8 mouse cellular contexts compared by ENCODE assay signal in the genomic region with DNA sequence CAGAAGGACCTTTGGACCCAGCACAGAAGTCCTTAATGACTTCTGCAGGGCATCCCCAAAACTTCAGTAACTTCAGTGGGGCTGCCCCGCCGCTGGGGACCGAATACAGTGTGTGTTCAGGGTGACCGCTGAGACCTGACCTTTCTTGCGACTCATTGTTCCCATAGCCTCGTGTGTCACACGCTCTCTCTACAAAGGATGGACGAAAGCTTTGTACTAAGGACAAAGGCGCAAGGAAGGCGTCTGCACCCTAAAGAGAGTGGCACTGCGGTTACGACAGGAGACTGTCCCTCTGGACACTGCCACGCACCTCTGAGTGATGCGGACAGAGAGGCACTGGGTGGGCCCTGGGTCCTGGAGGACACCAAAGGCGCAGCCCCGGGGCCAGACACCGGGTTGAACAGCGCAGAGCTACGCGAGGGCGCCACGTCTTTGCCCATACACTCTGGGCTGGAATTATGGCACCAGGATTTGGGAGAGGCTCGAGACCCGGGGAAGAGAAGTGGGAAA. TPM values are rescaled to one million over a fixed set of nuclear protein-coding genes. Genes with fewer than 3 reads are reported as not detected.
DNase-seq lines count a peak whose midpoint lies in the region; ATAC-seq and TF ChIP-seq lines count a peak whose summit lies in the region.

No protein-coding gene starts in this region.

- H3K9me3 ChIP-seq in lung, embryonic 14.5 days (ENCODE audit: low read depth, low read length): no peaks in the 10 kb centered on the region
- no peaks in the 10 kb centered on the region for H3K9me3 ChIP-seq in heart, embryonic 12.5 days (replicated peaks)
- no peaks in the 10 kb centered on the region for H3K9me3 ChIP-seq in limb, embryonic 12.5 days

- peak overlapping the region; percentile 50 for H3K9ac ChIP-seq in lung, embryonic 14.5 days
- peak overlapping the region; percentile 69 for H3K9ac ChIP-seq in heart, embryonic 12.5 days
- peak overlapping the region; percentile 71 for H3K9ac ChIP-seq in limb, embryonic 12.5 days (replicated peaks)

- peaks cover 14% of the 10 kb centered on the region; the same call in 1 of the 2 replicates for H3K36me3 ChIP-seq in lung, embryonic 14.5 days (ENCODE audit: insufficient read depth)
- H3K36me3 ChIP-seq in heart, embryonic 12.5 days: peaks cover 8% of the 10 kb centered on the region
- H3K36me3 ChIP-seq in limb, embryonic 12.5 days: peaks cover 10% of the 10 kb centered on the region; the same call in 1 of the 2 replicates

- H3K4me2 ChIP-seq in lung, embryonic 14.5 days: peak overlapping the region; percentile 69
- peak overlapping the region; percentile 90 for H3K4me2 ChIP-seq in heart, embryonic 12.5 days
- H3K4me2 ChIP-seq in limb, embryonic 12.5 days: peak overlapping the region; percentile 96

- ATAC-seq in lung, embryonic 14.5 days (ENCODE audit: insufficient read depth): peak; percentile 26; the same call in 1 of the 2 replicates
- no peak for ATAC-seq in heart, embryonic 12.5 days (ENCODE audit: insufficient number of reproducible peaks, low FRiP score)
- ATAC-seq in limb, embryonic 12.5 days (ENCODE audit: insufficient number of reproducible peaks, insufficient read depth, low FRiP score, low TSS enrichment, low read depth): peak; percentile 11

- WGBS in lung, embryonic 14.5 days: 3% methylated on average over 24 of the region's 24 CpGs
- 2% methylated on average over 24 of the region's 24 CpGs for WGBS in heart, embryonic 12.5 days
- 3% methylated on average over 24 of the region's 24 CpGs for WGBS in limb, embryonic 12.5 days
- WGBS in olfactory bulb, adult 2 months: 3% methylated on average over 24 of the region's 24 CpGs

- TF ChIP-seq POLR2A in bone marrow macrophage, adult 2 months (IDR thresholded peaks at IDR 0.05; ENCODE audit: borderline replicate concordance, low read depth, low read length): no peak
- TF ChIP-seq POLR2A in olfactory bulb, adult 2 months (IDR thresholded peaks at IDR 0.05; ENCODE audit: insufficient read depth, low read depth, low read length): no peak

- peak overlapping the region; percentile 55 for H3K4me3 ChIP-seq in lung, embryonic 14.5 days (ENCODE audit: low read depth, low read length)
- peak overlapping the region; percentile 61 for H3K4me3 ChIP-seq in bone marrow macrophage, adult 2 months (ENCODE audit: insufficient read depth, low read length)
- H3K4me3 ChIP-seq in heart, embryonic 12.5 days: peak overlapping the region; percentile 59
- H3K4me3 ChIP-seq in limb, embryonic 12.5 days (replicated peaks): peak overlapping the region; percentile 55
- H3K4me3 ChIP-seq in olfactory bulb, adult 2 months (ENCODE audit: insufficient read depth, low read depth, low read length): peak overlapping the region; percentile 58

- peaks cover 20% of the 10 kb centered on the region for H3K4me1 ChIP-seq in lung, embryonic 14.5 days (ENCODE audit: insufficient read depth)
- peaks cover 12% of the 10 kb centered on the region for H3K4me1 ChIP-seq in bone marrow macrophage, adult 2 months (ENCODE audit: control insufficient read depth, insufficient read depth, low read length)
- peaks cover 55% of the 10 kb centered on the region for H3K4me1 ChIP-seq in heart, embryonic 12.5 days (replicated peaks)
- peaks cover 57% of the 10 kb centered on the region for H3K4me1 ChIP-seq in limb, embryonic 12.5 days (replicated peaks)
- H3K4me1 ChIP-seq in olfactory bulb, adult 2 months (ENCODE audit: control insufficient read depth, insufficient read depth, low read length): peaks cover 53% of the 10 kb centered on the region

- peak overlapping the region; percentile 72; the same call in 1 of the 2 replicates for H3K27ac ChIP-seq in lung, embryonic 14.5 days (ENCODE audit: low read depth)
- H3K27ac ChIP-seq in bone marrow macrophage, adult 2 months (ENCODE audit: insufficient read depth, low read depth, low read length): no peak overlapping the region
- H3K27ac ChIP-seq in heart, embryonic 12.5 days (ENCODE audit: poor library complexity, severe bottlenecking): peak overlapping the region; percentile 71; the same call in 1 of the 2 replicates
- peak overlapping the region; percentile 84 for H3K27ac ChIP-seq in limb, embryonic 12.5 days
- peak overlapping the region; percentile 85 for H3K27ac ChIP-seq in olfactory bulb, adult 2 months (ENCODE audit: insufficient read depth, low read depth, low read length)

- TF ChIP-seq CTCF in lung, embryonic 14.5 days (IDR thresholded peaks at IDR 0.05; ENCODE audit: low read depth): no peak
- no peak for TF ChIP-seq CTCF in bone marrow macrophage, adult 2 months (IDR thresholded peaks at IDR 0.05; ENCODE audit: low read depth, low read length)
- no peak for TF ChIP-seq CTCF in olfactory bulb, adult 2 months (IDR thresholded peaks at IDR 0.05; ENCODE audit: insufficient read depth, low read depth, low read length)

- peaks cover 37% of the 10 kb centered on the region for H3K27me3 ChIP-seq in lung, embryonic 14.5 days (ENCODE audit: insufficient read depth, low read length)
- H3K27me3 ChIP-seq in heart, embryonic 12.5 days (replicated peaks): peaks cover 35% of the 10 kb centered on the region
- peaks cover 34% of the 10 kb centered on the region for H3K27me3 ChIP-seq in limb, embryonic 12.5 days

- DNase-seq in lung, embryonic 14.5 days: peak; percentile 46
- DNase-seq in lung, postnatal 25 days (ENCODE audit: low spot score): no peak
- DNase-seq in left cerebral cortex, adult 9 months (ENCODE audit: low spot score in 2 of 2): no peak
- DNase-seq in layer of hippocampus, adult 8-10 months (ENCODE audit: low spot score in 2 of 2): no peak

RNA-seq across cellular contexts. Expression of a gene that starts 1.7 kb away (rescaled TPM):
- 0.54 and 0.72 TPM in 2 replicates for polyA plus RNA-seq in lung, embryonic 14.5 days (2014; fragmentation: Nextera tagmentation; extraction: Ambion mirVana)
- polyA plus RNA-seq in bone marrow macrophage, adult 2 months (2012; ENCODE audit: insufficient read depth, insufficient read length, missing spikeins): 0.99 and 1.8 TPM in 2 replicates
- 1.7 and 1.8 TPM in 2 replicates for polyA plus RNA-seq in heart, embryonic 12.5 days (2016; fragmentation: Nextera tagmentation; extraction: Ambion mirVana)
- polyA plus RNA-seq in limb, embryonic 12.5 days (2016; fragmentation: Nextera tagmentation; extraction: Ambion mirVana): 4.3 and 6.0 TPM in 2 replicates
- polyA plus RNA-seq in olfactory bulb, adult 2 months (2012; ENCODE audit: insufficient read depth, insufficient read length, low replicate concordance, missing spikeins): not detected in 2 replicates
- 10 to 100 TPM; 16.5 to 20.0 (median 16.6) TPM for total RNA-seq in layer of hippocampus, adult 8-10 months (2022)

RNA-seq across cellular contexts. Expression of a gene that starts 9.0 kb away (rescaled TPM):
- polyA plus RNA-seq in lung, embryonic 14.5 days (2014; fragmentation: Nextera tagmentation; extraction: Ambion mirVana): 121 and 125 TPM in 2 replicates
- polyA plus RNA-seq in bone marrow macrophage, adult 2 months (2012; ENCODE audit: insufficient read depth, insufficient read length, missing spikeins): 35.6 and 39.9 TPM in 2 replicates
- 81.8 and 87.0 TPM in 2 replicates for polyA plus RNA-seq in heart, embryonic 12.5 days (2016; fragmentation: Nextera tagmentation; extraction: Ambion mirVana)
- polyA plus RNA-seq in limb, embryonic 12.5 days (2016; fragmentation: Nextera tagmentation; extraction: Ambion mirVana): 119 and 127 TPM in 2 replicates
- not detected in 2 replicates for polyA plus RNA-seq in olfactory bulb, adult 2 months (2012; ENCODE audit: insufficient read depth, insufficient read length, low replicate concordance, missing spikeins)
- total RNA-seq in layer of hippocampus, adult 8-10 months (2022): 10 to 100 TPM; 69.8 to 87.9 (median 78.7) TPM

RNA-seq across cellular contexts. Expression of a gene that starts 25.2 kb away (rescaled TPM):
- 4.3 and 4.4 TPM in 2 replicates for polyA plus RNA-seq in lung, embryonic 14.5 days (2014; fragmentation: Nextera tagmentation; extraction: Ambion mirVana)
- 27.8 and 29.7 TPM in 2 replicates for polyA plus RNA-seq in bone marrow macrophage, adult 2 months (2012; ENCODE audit: insufficient read depth, insufficient read length, missing spikeins)
- 2.5 and 2.7 TPM in 2 replicates for polyA plus RNA-seq in heart, embryonic 12.5 days (2016; fragmentation: Nextera tagmentation; extraction: Ambion mirVana)
- polyA plus RNA-seq in limb, embryonic 12.5 days (2016; fragmentation: Nextera tagmentation; extraction: Ambion mirVana): 5.3 and 6.4 TPM in 2 replicates
- polyA plus RNA-seq in olfactory bulb, adult 2 months (2012; ENCODE audit: insufficient read depth, insufficient read length, low replicate concordance, missing spikeins): not detected in 2 replicates
- 10 to 100 TPM; 14.8 to 25.8 (median 21.3) TPM for total RNA-seq in layer of hippocampus, adult 8-10 months (2022)

RNA-seq across cellular contexts. Expression of a gene that starts 27.8 kb away (rescaled TPM):
- polyA plus RNA-seq in lung, embryonic 14.5 days (2014; fragmentation: Nextera tagmentation; extraction: Ambion mirVana): 0.12 and 0.16 TPM in 2 replicates
- not detected in 2 replicates for polyA plus RNA-seq in bone marrow macrophage, adult 2 months (2012; ENCODE audit: insufficient read depth, insufficient read length, missing spikeins)
- polyA plus RNA-seq in heart, embryonic 12.5 days (2016; fragmentation: Nextera tagmentation; extraction: Ambion mirVana): 0.11 TPM in 1 of 2 replicates, not detected in the other
- 0.15 and 0.29 TPM in 2 replicates for polyA plus RNA-seq in limb, embryonic 12.5 days (2016; fragmentation: Nextera tagmentation; extraction: Ambion mirVana)
- polyA plus RNA-seq in olfactory bulb, adult 2 months (2012; ENCODE audit: insufficient read depth, insufficient read length, low replicate concordance, missing spikeins): not detected in 2 replicates
- 10 to 100 TPM; 10.5 to 12.3 (median 11.0) TPM for total RNA-seq in layer of hippocampus, adult 8-10 months (2022)

RNA-seq across cellular contexts. Expression of a gene that starts 32.4 kb away (rescaled TPM):
- 5,317 and 5,483 TPM in 2 replicates for polyA plus RNA-seq in lung, embryonic 14.5 days (2014; fragmentation: Nextera tagmentation; extraction: Ambion mirVana)
- 1,719 and 1,824 TPM in 2 replicates for polyA plus RNA-seq in bone marrow macrophage, adult 2 months (2012; ENCODE audit: insufficient read depth, insufficient read length, missing spikeins)
- 2,379 and 2,528 TPM in 2 replicates for polyA plus RNA-seq in heart, embryonic 12.5 days (2016; fragmentation: Nextera tagmentation; extraction: Ambion mirVana)
- 3,693 and 3,808 TPM in 2 replicates for polyA plus RNA-seq in limb, embryonic 12.5 days (2016; fragmentation: Nextera tagmentation; extraction: Ambion mirVana)
- polyA plus RNA-seq in olfactory bulb, adult 2 months (2012; ENCODE audit: insufficient read depth, insufficient read length, low replicate concordance, missing spikeins): 776 and 1,161 TPM in 2 replicates
- 100 to 1,000 TPM; 619 to 893 (median 714) TPM for total RNA-seq in layer of hippocampus, adult 8-10 months (2022)
